Mouse (Mus musculus): ENCODE measurements around the gene Edrf1. TPM values are rescaled to one million over a fixed set of nuclear protein-coding genes. Genes with fewer than 3 reads are reported as not detected.

Gene Edrf1
- polyA plus RNA-seq, 1 experiment = 10.9 TPM

GRCm38 (mm10) chr7:133718580-133718979, 81.2 kb downstream of the Edrf1 start:
- 100% methylated on average over 1 of the region's 1 CpGs for WGBS
- Histone ChIP-seq H3K4me1 (ENCODE audit: control insufficient read depth, insufficient read depth, insufficient read length) (peaks cover 6% of the 10 kb centered on the region; the same call in 1 of the 2 replicates), H3K4me3 (ENCODE audit: extremely low read depth, insufficient read depth, insufficient read length) (no peak overlapping the region), H3K27me3 (ENCODE audit: control insufficient read depth, insufficient read depth, low read length) (no peaks in the 10 kb centered on the region), H3K36me3 (ENCODE audit: control insufficient read depth, insufficient read depth, low read length) (peaks cover 52% of the 10 kb centered on the region), H3K27ac (ENCODE audit: insufficient read depth, low read length) (no peak overlapping the region)
- DNase-seq (ENCODE audit: low read depth in 1 of 2, low spot score in 2 of 2) = no peak
- no peak for TF ChIP-seq POLR2A (IDR thresholded peaks at IDR 0.05; ENCODE audit: low read depth, low read length)
- TF ChIP-seq CTCF (IDR thresholded peaks at IDR 0.05; ENCODE audit: extremely low read depth, insufficient read depth, insufficient read length, insufficient replicate concordance) = no peak

- 93% methylated on average over 11 of the region's 11 CpGs for WGBS
- Histone ChIP-seq H3K27ac (ENCODE audit: insufficient read depth, low read length) (no peak overlapping the region), H3K27me3 (ENCODE audit: control insufficient read depth, insufficient read depth, low read length) (no peaks in the 10 kb centered on the region), H3K36me3 (ENCODE audit: control insufficient read depth, insufficient read depth, low read length) (peaks cover 50% of the 10 kb centered on the region), H3K4me3 (ENCODE audit: extremely low read depth, insufficient read depth, insufficient read length) (no peak overlapping the region), H3K4me1 (ENCODE audit: control insufficient read depth, insufficient read depth, insufficient read length) (no peaks in the 10 kb centered on the region)
- TF ChIP-seq POLR2A (IDR thresholded peaks at IDR 0.05; ENCODE audit: low read depth, low read length) = no peak
- DNase-seq (ENCODE audit: low read depth in 1 of 2, low spot score in 2 of 2) = no peak
These were observed 83.3 kb downstream of the Edrf1 start for GRCm38 (mm10) chr7:133720616-133721015.

Other genes with a start within 250 kb of the Edrf1 start
- not detected in 2 replicates for gene Tex36, start 35.4 kb upstream of the Edrf1 start, polyA plus RNA-seq (2012; rRNA removed)
- gene Mmp21, start 42.5 kb downstream of the Edrf1 start, polyA plus RNA-seq (2012; rRNA removed) = 0.07 TPM in 1 of 2 replicates, not detected in the other
- gene Bccip, start 71.8 kb downstream of the Edrf1 start, polyA plus RNA-seq (2012; rRNA removed) = 12.3 and 15.2 TPM in 2 replicates
- gene Uros, start 72.5 kb downstream of the Edrf1 start, polyA plus RNA-seq (2012; rRNA removed) = 23.1 and 26.6 TPM in 2 replicates
- not detected in 2 replicates for gene Fank1, start 139.3 kb downstream of the Edrf1 start, polyA plus RNA-seq (2012; rRNA removed)
- gene Dhx32, start 145.2 kb downstream of the Edrf1 start, polyA plus RNA-seq (2012; rRNA removed) = 7.5 and 8.3 TPM in 2 replicates

Measured in spleen, adult 2 months (tissue).